Mouse (Mus musculus): ENCODE data around the gene Cox10. TPM values are rescaled to one million over a fixed set of nuclear protein-coding genes. Genes with fewer than 3 reads are reported as not detected.

Cox10 gene
- total RNA-seq, 2 experiments from 2014 or later = 39.3 to 41.9 TPM

DNA sequence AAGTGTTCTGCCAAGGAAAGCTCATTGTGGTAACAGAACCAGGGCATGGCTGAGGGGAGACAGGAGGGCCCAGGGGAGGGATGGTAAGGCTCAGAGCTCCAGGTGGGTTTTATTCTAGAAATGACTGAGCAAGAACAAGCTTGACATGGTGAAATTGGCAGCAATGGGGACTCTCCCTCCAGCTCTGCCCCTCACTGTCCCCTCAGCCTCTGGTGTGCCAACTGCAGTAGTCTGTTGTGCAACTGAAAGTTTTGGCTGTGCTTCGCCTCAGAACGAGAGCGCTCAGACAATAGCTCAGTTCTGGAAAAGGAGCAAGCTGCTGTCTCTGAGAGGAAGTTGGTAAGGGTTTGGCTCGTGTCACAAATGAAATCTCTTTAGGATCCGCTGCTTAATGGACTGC lies 113.8 kb downstream of the Cox10 start:
- no peak for DNase-seq (ENCODE audit: low spot score)

DNA sequence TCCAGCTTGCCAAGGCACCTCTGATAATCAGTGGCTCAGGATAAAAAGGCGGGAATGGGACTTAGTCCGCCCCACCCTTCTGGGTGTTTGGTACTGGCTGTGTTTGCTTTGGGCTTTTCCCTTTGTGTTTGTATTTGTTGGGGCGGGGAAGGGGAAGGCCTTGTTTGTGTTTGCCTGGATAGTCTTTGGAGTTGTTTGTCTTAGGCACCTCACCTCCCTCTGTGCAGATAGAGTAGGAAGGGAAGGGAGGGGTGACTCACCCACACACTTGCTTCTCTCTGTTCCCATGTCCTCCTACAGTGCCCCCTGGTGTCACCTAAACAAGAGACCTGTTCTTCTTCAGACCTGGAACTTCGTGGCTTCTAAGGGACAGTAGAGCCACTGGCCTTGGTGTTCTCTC lies 122.1 kb downstream of the Cox10 start:
- DNase-seq (ENCODE audit: low spot score) = no peak

DNA sequence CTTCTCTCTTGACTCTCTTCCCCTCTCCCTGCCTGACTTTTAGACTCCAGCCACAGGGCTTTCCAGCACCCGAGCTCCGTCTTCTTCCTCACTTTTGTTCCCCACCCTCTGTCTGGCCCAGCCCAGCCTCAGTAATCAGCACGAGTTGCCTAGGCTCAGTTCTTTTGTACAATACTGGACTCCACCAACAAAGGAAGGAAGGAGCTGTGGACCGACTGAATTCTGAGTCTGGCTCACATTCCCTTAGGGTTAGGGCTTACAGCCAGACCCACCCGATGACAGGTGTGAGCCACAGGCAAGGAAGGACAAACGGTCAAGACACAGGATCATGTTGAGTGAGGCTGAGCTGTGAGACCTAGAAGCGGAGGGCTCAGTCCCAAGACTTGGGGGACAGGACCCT lies 122.5 kb downstream of the Cox10 start:
- DNase-seq (ENCODE audit: low spot score) = no peak

DNA sequence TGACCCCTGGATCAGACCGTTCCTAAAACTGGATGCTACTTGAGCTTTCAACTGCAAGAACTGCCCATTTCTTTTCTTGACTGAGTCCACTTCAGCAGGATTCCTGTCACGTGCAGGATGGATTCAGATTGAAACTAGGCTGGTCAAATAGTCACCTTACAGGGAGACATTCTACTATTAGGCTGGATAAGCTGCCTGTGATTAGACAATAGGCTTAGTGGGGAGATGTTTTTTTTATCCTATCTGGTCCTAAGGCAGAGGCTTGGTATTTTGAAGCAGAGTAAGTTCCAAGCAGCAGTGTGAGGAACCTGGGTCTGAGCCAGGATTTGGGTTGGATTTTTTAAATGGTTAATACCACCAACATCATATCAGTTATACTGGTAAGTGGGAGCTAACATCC lies 125.4 kb downstream of the Cox10 start:
- DNase-seq (ENCODE audit: low spot score) = no peak

DNA sequence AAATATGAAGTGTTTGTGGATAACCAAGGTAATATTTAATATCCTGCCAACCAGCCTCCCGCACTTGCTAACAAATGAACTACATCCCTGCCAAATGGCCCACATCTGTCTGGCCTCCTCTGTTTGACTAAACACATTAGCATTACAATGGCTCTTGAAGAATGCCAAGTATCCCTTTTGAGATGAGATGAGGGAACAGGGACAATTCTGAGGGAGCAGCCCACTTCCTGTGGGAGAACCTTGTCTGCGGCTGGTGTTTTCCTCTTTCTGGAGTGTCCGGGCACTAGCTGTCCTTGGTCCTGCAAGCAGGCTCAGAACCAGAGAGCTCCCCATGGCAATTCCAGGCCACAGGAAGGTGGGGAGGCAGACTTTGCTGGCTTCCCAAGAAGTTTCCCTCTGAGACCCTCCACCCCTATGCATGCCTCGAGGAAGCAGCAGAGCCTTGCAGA lies 126.5 kb downstream of the Cox10 start:
- no peak for DNase-seq (ENCODE audit: low spot score)

DNA sequence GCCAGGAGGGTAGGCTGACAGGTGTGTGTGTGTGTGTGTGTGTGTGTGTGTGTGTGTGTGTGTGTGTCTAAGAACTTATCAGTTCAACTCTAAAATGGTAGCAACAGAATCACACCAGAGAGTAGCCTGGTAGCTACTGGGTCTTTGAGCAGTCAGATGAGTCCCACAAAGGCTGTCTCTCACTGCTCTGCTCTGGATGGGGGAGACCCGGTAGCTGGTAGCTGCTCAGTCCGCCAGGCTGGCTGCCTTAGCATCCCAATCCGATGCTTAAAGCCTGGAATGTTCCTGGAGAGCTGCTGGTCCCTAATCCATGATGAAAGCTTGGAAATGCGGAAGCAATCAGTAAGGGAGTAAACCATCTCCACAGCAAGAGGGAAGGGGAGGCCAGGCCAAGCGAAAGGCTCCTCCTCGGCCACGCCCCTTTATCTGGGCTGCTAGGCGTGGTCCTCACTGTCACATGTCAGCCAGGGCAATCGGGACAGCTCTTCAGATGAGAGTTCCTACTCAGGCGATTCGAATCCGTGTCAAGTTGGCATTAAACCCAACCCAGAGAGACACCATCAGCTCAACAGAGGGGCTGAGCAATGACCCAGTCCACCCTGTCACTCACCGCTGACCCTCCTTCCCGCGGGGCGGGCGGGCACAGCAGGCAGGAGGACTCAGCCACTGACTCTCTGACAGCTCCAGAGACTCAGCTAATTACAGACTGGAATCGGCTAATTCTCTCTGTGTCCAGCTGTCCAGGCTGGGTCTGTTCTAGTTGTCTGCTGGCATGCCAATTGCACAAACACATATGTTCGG lies 127.2 kb downstream of the Cox10 start:
- peak; percentile 55 for DNase-seq (ENCODE audit: low spot score)

DNA sequence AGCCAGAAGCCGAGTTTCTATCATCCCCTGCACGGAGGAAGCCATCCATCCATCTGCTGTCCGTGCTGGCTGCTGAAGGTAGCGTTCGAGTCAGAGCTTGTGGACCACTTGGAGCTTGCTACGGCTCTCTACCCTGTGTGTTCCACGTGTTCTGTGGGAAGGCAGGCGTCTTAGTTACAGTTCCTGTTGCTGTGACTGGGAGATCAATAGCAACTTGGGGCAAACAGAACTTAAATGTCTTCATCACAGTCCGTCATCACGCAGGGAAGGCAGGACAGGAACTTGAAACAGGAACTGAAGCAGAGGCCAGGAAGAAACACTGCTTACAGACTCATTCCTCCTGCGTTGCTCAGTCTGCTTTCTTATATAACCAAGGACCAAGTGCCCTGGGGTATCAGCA lies 130.9 kb downstream of the Cox10 start:
- no peak for DNase-seq (ENCODE audit: low spot score)

DNA sequence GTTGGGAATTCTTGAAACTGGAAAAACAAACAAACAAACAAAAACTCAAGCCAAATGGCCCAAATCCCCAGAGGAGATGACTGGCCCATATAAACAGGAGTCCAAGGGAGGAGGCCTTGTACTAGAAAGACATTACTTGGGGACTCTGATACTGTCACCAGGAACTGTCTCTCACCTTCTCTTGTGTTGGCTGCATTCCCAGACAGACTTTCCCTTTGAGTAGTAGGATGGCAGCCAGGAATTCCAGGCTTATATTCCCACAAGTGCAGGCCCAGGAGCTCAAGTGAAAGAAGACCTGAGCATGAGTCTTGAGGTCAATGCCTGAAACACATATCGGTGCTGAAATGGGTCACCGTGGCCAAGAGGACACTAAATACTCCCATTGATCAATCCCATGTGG lies 132.2 kb downstream of the Cox10 start:
- no peak for DNase-seq (ENCODE audit: low spot score)

DNA sequence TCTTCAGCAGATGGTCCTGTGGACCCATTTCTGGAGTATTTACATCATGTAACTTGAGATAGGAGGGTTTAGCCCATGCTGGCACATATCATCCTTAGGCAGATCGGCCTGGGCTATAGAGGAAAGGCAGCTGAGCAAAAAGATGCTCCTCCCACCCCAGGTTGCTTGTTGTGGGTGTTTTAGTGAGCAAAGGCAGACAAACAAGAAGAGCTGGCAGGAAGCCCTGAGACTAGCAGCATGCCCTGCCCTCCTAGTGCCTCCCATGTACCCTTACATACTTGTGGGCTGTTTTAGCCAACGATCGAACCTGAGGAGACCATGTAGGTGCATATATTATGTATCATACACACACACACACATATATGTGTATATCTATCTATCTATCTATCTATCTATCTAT lies 135.3 kb downstream of the Cox10 start:
- DNase-seq (ENCODE audit: low spot score) = no peak

DNA sequence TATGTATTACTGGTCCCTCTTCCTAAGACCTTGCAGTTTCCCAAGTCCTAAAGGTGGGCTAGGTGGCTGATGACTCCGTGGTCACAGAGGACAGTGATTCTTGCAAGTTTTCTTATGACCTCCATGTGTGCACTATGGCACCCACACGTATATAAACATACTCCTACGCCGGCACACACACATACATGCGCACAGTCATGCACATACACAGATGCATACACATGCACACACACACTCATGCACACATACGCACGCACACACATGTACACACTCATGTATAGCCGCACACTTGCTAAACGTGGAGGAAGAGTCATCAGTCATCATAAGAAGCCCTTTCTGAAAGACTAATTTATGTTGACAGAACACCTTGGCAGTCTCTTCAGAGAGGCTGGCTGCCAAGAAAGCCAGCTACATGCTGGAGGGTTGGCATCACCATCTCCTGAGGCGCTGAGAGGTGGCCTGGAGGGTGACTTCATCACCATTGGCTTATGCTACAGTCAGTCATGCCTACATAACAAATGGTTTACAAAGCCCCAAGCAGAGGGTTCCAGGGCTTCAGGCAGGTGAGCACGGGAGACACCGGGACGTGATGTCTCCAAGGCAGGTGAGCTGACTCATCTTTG lies 135.9 kb downstream of the Cox10 start:
- no peak for DNase-seq (ENCODE audit: low spot score)

DNA sequence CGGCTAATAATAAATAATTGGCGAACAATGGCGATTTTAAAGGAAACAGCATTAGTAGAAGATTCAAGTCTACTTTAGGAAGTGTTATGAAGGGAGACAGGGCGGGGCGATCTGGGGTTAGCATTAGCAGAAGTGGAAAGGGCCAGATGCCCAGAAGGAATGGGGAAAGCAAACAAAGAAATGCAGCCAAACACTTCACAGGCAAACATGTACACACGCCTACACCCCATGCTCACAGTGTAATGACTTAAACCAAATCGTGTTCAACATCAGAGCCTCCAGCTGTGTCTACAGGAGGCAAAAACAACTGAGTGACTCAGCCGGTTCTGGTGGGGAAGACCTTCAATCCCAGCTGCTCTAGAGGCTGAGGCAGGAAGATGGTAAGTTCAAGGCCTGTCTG lies 137.1 kb downstream of the Cox10 start:
- DNase-seq (ENCODE audit: low spot score) = no peak

DNA sequence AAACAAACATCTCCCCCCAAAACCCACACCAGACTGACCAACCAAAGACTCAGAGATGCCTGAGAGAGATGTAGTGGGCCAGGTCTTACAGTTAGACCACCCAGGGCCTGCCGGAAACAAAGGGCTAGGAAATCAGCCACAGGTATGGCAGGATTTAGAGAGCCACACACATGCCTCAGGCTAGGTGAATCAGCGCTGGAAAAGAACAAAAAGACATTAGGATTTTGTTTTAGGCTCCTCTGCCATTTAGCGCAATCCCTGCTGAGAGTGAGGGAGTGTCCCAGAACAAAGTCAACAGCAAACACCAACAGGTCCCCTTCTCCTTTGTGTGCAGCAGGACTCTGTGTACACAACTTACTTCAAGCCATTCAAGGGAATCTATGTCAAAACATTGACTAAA lies 142.6 kb downstream of the Cox10 start:
- no peak for DNase-seq (ENCODE audit: low spot score)

DNA sequence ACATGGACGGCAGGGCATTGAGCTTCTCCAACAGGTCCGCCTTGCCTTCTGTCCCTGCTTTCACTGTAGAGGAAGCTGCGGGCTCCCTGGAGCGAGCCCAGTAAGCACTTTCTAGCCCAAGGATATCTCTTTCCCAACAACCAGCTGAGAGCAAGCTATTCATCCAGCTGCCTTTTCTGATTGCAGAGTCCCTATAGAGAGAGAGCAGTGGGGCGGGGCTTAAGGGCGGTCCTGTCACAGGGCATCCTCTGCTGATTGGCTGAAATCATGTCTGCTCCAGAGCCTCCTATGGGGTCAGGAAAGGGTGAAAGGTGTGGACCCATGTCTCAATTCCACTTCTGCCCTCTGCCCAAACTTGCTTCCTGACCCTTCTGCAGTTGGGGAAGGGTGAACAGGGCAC lies 152.4 kb downstream of the Cox10 start:
- DNase-seq (ENCODE audit: low spot score) = no peak

DNA sequence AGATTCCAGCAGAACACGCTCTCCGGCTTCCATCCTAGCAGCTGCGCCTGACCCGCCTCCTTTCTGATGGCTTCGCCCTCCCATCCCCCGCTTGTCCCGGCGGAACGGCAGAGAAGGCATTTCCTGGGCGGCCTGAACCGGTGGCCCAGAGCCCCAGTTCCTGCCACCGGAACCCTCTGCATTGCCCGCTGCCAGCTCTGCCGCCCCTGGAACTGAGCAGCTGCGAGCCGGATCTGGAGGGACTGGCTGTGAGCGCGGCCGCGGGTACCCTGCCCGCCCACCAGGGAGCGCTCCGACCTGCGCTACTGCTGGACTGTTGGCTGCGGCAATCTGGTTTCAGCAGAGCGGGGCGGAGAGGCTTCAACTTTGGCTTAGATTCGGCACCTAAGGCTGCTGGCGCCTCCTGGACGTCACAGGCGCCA lies 154.1 kb downstream of the Cox10 start:
- DNase-seq (ENCODE audit: low spot score) = peak; percentile 77

DNA sequence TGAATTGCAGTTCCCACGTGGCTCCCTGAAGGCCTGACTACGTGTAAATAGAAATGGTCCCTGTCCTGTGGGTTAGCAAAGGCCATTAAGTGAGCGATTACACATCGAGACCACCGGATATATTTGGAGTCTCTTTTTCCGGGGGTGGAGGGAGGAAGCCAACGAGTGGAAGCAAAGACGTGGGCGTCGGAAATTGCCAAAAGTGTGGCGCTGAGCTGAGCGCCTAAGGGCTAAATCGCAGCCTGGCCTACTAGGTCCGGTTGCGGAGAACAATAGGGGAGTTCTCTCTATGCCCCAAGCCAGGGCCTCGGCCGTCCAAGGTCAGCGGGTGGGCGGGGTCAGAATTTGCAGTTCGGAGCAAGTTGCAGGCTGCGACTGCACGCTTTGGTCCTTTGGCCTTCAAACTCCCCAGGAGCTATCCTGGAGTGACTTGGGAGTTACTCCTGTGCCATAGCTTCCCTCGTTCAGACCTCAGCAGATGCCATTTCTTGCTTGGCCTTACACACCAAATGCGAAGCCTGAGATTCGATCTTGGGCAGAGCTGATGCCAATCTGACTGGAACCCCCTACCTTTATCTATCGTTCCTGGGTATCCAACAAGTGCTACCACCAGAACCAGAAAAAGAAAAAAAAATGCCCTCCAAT lies 154.9 kb downstream of the Cox10 start:
- DNase-seq (ENCODE audit: low spot score) = no peak

DNA sequence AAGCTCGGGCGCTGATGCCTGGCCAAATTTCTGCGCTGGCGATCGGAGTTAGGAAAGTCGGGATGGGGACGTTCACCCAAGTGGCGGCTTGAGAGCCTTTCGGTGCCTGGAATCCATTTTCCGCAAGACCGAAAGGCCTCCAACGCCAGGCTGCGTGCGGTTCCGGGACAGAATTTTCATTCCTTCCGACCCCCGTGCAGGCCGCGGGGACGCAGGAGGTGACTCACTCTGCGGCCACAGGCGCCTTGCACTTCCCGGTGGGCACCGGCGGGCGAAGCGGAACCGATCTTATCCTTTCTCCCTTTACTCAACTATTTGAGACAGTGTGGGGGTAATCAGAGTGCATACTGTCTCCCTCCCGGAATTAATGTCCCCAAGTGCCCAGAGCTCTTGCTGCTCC lies 155.9 kb downstream of the Cox10 start:
- DNase-seq (ENCODE audit: low spot score) = no peak

DNA sequence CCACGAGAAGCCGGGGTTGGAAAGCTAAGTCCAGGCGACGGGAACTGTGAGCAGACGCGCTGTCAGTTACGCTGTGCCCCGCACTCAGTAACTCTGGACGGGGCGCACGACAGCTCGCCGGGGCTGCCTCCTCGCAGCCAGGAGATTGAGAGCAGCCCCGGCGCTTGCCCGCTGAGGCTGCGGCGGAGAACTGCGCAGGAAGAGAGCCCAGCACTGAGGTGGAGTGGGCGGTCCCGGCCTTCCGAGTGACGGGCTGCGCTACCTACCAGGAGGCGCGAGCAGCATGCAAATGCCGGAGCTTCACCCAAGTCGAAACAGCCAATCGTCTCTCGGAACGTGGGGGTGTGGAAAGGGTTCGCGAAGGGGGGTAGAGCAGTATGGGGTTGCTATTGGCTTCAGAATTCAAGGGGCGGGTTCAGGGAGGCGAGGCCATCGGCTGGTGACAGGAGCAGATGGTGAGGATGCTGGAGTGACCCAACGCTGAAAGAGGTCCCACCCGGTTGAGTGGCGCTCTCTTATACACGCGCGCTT lies 157.1 kb downstream of the Cox10 start, which contains the start of gene Hs3st3b1:
Gene Hs3st3b1, minus strand, starts transcription at position 200 of the 531 bp plus-strand sequence.
- peak; percentile 92 for DNase-seq (ENCODE audit: low spot score)

DNA sequence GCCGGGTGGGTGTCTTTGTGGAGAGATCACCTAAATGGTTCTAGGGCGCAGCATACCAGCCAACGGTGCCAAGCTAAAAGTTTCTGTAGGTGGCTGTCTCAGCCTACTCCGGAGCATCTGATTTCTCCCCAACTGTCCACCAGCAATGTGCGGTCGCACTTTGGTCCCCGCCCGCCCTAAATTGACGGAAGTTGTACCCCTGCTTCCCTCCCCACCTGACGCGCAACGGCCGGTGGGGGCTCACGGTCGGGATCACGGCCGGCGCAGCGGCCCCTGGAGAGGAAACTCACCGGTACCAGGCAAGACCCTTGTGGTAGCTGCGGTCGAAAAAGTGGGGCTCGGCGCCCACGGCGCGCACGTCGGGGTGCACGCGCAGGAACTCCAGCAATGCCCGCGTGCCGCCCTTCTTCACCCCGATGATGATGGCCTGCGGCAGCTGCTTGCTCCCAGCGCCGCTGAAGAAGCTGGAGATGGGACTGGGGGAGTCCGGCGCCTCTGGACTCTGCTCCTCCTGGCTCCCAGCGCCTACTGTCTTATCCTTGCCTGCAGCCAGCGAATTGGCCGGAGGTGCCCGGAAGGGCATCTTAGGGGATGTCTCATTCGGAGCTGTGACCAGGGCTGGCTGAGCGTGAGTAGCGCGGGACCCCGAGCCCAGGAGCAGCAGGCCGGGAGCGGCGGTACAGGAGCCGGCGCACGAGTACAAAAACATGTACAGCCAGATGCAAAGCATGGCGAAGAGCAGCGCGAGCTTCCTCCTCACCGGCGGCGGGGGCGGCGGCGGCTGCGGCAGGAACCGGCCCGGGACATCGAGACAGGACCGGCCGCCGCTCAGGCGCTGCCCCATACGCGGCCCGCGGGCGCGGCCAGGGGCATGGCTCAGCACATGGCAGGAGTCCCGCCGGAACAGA lies 158.0 kb downstream of the Cox10 start:
- DNase-seq (ENCODE audit: low spot score) = peak; percentile 4

DNA sequence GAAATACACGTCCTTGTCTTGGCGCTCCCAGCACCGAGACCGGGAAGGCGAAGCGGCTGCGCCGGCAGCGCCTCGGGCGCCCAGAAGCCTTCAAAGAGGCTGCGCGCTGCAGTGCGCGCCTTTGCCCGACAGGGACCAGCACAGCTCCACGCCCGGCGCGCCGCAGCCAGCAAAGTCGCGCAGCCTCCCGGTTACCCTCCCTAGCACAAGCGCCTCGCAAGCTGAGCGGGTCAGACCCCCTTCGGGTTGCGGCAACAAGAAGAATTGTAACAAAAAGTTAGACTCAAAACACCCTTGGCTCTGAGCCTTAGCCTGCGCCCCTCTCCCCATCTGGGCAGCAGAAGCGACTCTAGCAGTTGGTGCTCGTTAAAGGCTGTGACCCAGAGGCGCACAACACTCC lies 158.7 kb downstream of the Cox10 start:
- peak; percentile 53 for DNase-seq (ENCODE audit: low spot score)

DNA sequence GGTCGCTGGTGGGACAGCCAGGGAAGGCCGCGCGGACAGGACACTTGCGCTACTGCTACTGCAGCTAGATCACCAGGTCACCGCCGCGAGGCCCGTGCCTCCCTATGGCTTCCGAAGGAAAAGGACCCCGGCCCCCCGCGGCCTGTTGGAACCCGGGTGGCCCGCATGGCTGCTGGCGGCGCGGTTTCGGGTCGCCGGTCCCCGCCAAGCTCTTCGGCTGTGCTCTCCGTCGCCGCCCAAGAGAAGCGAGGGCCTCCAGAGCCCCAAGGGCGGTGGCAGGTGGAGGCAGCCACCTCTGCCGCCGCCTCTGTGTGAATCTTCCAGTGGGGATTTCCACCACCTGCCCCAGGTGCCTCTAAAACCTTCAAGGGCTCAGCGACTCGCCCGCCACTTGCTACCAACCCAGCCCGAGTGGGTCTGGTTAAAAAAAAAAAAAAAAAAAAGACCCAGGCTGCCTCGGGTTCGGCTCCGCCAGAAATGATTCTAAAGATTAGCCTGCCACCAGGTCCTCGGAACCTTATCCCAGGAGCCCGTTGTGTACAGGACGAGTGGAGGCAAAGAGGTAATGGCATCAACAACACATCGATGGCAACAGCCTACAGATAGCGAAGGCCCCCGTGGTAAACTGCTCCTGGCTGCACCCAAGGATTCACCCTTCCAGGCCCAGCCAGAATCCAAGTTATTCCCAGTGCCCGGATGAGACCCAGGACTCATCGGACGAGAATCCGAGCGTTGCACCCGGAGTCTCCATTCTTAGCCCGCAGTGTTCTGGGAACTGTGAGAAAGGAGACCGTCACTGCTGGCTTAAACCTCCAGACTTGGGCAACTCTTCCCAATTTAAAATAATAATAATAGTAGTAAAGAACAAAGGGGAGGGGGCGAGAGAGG lies 159.8 kb downstream of the Cox10 start:
- no peak for DNase-seq (ENCODE audit: low spot score)
